Mouse (Mus musculus): ENCODE results near the gene Ccdc33.

DNA sequence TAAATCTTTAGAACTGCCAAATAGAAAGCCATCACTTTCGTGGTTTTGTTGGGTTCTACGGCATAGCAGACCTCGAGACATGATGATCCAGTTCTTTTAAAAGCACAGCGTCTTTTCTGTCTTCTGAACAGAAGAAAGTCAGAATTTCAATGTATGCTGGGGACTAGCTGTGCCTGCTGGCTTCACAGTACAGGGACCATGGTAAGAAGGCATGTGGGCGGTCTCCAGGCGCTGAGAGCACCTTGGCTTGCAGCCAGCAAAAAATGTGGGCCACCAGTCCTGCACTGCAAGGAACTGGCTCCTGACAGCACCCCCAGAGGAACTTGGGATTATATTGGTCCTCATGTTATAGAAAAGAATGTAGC, 51.9 kb downstream of the Ccdc33 start:
- no peak for TF ChIP-seq CTCF (IDR thresholded peaks at IDR 0.05; ENCODE audit: low read depth, low read length)
- TF ChIP-seq POLR2AphosphoS5 (IDR thresholded peaks at IDR 0.05; ENCODE audit: insufficient replicate concordance, low read depth, low read length), result no peak

Data from G1E (cell line).